Mouse (Mus musculus) bone marrow macrophage, adult 2 months (primary cell): Measurements from ENCODE around the gene E2f7.

Experiments
- CTCF ChIP-seq: IDR thresholded peaks from 2 replicates; pipeline ENCODE4 v1.5.1; 2012; ENCODE audit warnings: low read depth, mild to moderate bottlenecking, low read length, moderate library complexity
- POLR2A ChIP-seq: IDR thresholded peaks from 2 replicates; pipeline ENCODE4 v1.6.1; 2012; ENCODE audit warnings: mild to moderate bottlenecking, low read depth, low read length, borderline replicate concordance

- TF ChIP-seq POLR2A: no peak
- TF ChIP-seq CTCF: no peak
Observed at GRCm38 (mm10) chr10:110788049-110788752, 43.0 kb downstream of the E2f7 start.
